Mouse (Mus musculus) limb, embryonic 11.5 days (tissue): ENCODE measurements at regions not wholly inside any gene's neighbourhood (a gene's known extent, or its start where the extent isn't known, plus 50 kb on each side); places are given as distances from the start of the nearest gene placed in this dataset.

Source experiments
- ATAC-seq: fragments of 200-750 bp; cut with Nextera tagmentation; 2 replicates; pipeline ENCODE4 v1.8.0; 2017; ENCODE audit warnings: low read depth; ENCODE audit not compliant: insufficient number of reproducible peaks, low FRiP score, low TSS enrichment
- DNase-seq: peaks from one replicate; pipeline ENCODE4 v3.0.0-alpha.2; 2015; ENCODE audit warnings: low spot score
- H3K27ac ChIP-seq: fragments of 300-500 bp; sonication (generic); replicated peaks from 2 replicates; pipeline ENCODE4 v1.5.1; 2014; ENCODE audit warnings: low read depth, mild to moderate bottlenecking, low read length
- H3K27me3 ChIP-seq: fragments of 300-500 bp; sonication (generic); 2 replicates; pipeline ENCODE4 v1.6.1; 2014; ENCODE audit warnings: mild to moderate bottlenecking, low read length, mixed read lengths; ENCODE audit not compliant: control insufficient read depth, insufficient read depth
- H3K36me3 ChIP-seq: fragments of 300-500 bp; sonication (generic); 2 replicates; pipeline ENCODE4 v1.6.1; 2014; ENCODE audit warnings: mild to moderate bottlenecking, low read length, moderate library complexity, mixed read lengths; ENCODE audit not compliant: control insufficient read depth, insufficient read depth
- H3K4me1 ChIP-seq: fragments of 300-500 bp; sonication (generic); 2 replicates; pipeline ENCODE4 v1.6.1; 2014; ENCODE audit warnings: low read length, mixed read lengths; ENCODE audit not compliant: control insufficient read depth, insufficient read depth
- H3K4me2 ChIP-seq: fragments of 300-500 bp; sonication (generic); 2 replicates; pipeline ENCODE4 v1.6.1; 2014; ENCODE audit warnings: low read depth, mild to moderate bottlenecking, moderate library complexity; ENCODE audit not compliant: severe bottlenecking
- H3K4me3 ChIP-seq: fragments of 300-500 bp; sonication (generic); 2 replicates; pipeline ENCODE4 v1.5.1; 2014; ENCODE audit warnings: low read depth, low read length
- H3K9ac ChIP-seq: fragments of 300-500 bp; sonication (generic); 2 replicates; pipeline ENCODE4 v1.6.1; 2014; ENCODE audit warnings: mild to moderate bottlenecking, low read length
- H3K9me3 ChIP-seq: fragments of 300-500 bp; sonication (generic); 2 replicates; pipeline ENCODE4 v1.6.1; 2016; ENCODE audit warnings: low read length; ENCODE audit not compliant: control insufficient read depth
- WGBS: fragments of 180-500 bp; shearing (Covaris S2); extraction: QIAGEN DNeasy Blood & Tissue Kit; methylation state at CpG from one replicate; pipeline ENCODE4 v1.1.7; 2014; 5-methylcytosine and 5-hydroxymethylcytosine counted together

DNA sequence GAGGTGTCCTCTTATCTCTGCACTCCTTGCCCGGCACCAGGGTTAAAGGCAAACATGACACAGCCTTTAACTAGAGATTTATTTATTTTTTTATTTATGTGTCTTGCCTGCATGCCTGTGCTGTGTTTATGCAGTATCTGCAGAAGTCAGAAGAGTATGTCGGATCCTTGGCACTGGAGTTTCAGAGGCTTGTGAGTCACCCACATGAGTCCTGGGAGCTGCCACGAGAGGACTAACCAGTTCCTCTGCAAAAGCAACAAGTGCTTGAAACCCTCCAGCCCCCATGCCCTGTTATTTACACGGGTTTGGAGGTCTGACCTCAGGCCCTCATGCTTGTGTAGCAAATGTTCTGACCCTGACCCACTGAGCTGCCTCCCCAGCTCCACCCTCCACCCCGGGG is 210.6 kb downstream of the Sec16b start:
- no peak overlapping the region for H3K4me3 ChIP-seq
- H3K27ac ChIP-seq = no peak overlapping the region
- H3K9ac ChIP-seq = no peak overlapping the region
- H3K27me3 ChIP-seq = no peaks in the 10 kb centered on the region
- ATAC-seq = no peak
- H3K4me1 ChIP-seq = no peaks in the 10 kb centered on the region
- 72% methylated on average over 5 of the region's 5 CpGs for WGBS
- H3K36me3 ChIP-seq = no peaks in the 10 kb centered on the region
- H3K4me2 ChIP-seq = no peak overlapping the region
- DNase-seq = no peak
- H3K9me3 ChIP-seq = no peaks in the 10 kb centered on the region

DNA sequence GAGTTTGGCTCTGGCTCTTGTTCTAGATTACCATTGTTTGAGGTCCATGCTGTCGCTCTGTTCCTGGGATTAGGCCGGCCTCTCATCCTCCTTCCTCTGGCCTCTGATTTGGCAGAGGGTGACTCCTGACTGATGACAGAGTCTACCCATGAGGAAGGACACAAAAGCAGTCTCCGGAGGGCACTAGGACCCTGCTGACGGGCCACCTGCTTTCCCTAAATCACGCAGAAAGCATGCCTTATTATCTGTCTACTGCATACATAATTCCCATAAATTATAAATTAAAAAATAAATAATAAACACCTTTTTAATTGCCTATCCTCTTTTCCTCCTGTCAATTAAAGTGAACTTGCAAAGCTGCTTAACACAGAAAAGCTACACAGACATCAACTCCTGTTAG is 215.4 kb downstream of the Sec16b start:
- Histone ChIP-seq H3K4me2 (no peak overlapping the region), H3K9ac (no peak overlapping the region), H3K9me3 (no peaks in the 10 kb centered on the region), H3K4me3 (no peak overlapping the region), H3K36me3 (no peaks in the 10 kb centered on the region), H3K27me3 (peaks cover 7% of the 10 kb centered on the region), H3K27ac (no peak overlapping the region), H3K4me1 (no peaks in the 10 kb centered on the region; the same call in 1 of the 2 replicates)
- 89% methylated on average over 5 of the region's 5 CpGs for WGBS
- ATAC-seq (no peak), DNase-seq (no peak)

DNA sequence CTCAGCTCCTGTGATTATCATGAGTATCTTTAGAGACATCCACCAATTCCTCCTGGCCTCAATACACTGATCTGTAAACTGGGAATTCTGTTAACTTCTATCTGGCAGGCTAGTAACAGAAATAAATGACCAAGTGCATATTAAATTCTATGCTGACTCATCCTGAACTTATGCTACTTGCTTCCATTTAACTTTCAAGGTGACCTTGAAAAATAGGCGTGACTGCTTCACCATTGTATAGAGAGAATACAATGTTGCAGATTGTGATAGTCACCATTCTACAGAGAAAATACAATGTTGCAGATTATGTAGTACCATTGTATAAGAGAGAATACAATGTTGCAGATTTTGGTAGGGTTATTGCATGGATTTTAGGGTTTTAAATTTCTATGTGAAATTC is 224.6 kb downstream of the Sec16b start:
- H3K4me1 ChIP-seq = no peaks in the 10 kb centered on the region
- no peak overlapping the region for H3K9ac ChIP-seq
- no peaks in the 10 kb centered on the region for H3K36me3 ChIP-seq
- H3K4me2 ChIP-seq = no peak overlapping the region
- no peak for DNase-seq
- no peaks in the 10 kb centered on the region for H3K27me3 ChIP-seq
- no peak overlapping the region for H3K4me3 ChIP-seq
- 89% methylated on average over 1 of the region's 1 CpGs for WGBS
- H3K9me3 ChIP-seq = no peaks in the 10 kb centered on the region
- no peak overlapping the region for H3K27ac ChIP-seq
- ATAC-seq = no peak

DNA sequence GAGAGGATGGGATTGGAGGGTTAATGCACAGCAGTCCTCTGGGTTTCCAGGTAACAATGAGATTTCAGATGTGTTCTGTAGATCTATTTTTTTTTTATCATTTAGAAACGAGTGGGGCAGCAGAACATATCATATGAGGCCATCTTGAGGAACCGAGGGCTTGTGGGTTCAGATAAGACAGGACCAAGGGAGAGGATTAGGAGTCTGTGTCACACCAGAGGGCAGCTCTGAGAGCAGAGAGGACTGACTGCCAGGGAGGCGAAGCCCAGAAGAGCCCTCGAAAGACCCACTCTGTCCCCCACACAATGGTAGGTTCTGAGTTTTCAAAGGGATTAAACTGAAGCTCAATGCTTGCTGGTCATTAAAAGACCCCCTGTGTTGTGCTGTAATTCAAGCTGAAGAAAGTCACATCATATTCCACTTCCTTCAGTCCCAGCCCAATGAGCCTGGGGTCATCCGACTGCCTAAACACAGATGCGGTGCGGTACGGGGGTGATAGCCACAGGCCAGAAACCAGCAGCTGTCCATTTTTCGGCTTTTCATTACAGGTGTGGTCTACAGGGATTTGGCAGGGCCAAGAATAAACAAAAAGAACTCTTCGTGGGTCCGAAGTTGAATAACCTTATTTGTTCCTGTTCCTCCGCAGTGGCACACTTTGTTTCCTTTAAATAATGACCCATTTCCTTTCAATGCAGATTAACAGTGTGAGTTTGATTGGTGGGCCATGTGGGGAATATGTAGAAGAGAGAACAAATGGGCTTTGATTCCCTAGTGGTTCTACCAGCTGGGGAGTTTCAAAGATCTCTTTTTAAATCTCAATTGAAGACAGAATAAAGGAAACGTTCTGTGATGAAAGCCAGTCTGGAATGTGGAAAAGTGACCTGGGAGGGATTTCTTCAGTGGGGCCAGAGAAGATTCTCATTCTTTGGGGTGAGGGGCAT is 234.5 kb downstream of the Sec16b start:
- H3K4me1 ChIP-seq = no peaks in the 10 kb centered on the region
- no peak overlapping the region for H3K9ac ChIP-seq
- H3K36me3 ChIP-seq = no peaks in the 10 kb centered on the region
- WGBS = 67% methylated on average over 13 of the region's 13 CpGs
- H3K27me3 ChIP-seq = no peaks in the 10 kb centered on the region
- H3K9me3 ChIP-seq = no peaks in the 10 kb centered on the region
- no peak for ATAC-seq
- no peak overlapping the region for H3K4me3 ChIP-seq
- H3K27ac ChIP-seq = no peak overlapping the region
- no peak for DNase-seq
- H3K4me2 ChIP-seq = no peak overlapping the region

DNA sequence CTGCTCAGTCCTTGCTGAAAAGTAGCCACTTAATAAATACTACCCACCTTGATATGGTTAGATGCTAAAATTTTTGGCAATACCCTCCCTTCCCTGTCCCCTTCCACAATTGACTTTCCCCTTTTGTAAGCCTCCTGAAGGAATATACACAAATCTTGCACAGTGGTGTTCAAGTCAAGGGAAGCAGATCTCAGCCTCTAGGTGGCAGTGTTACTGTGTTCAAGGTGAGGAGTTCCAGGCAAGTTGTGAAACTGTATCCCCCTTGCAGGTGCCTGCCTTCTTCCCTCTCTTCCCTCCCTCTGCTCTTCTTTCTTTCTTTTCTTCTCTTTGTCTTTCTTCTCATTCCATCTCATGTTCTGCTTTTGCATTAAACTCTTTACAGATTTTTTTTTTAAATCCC is 239.1 kb downstream of the Sec16b start:
- no peak overlapping the region for H3K4me3 ChIP-seq
- no peak overlapping the region for H3K9ac ChIP-seq
- H3K4me2 ChIP-seq = no peak overlapping the region
- peak; percentile 78 for DNase-seq
- H3K36me3 ChIP-seq = no peaks in the 10 kb centered on the region
- H3K9me3 ChIP-seq = no peaks in the 10 kb centered on the region
- no peak for ATAC-seq
- no peaks in the 10 kb centered on the region for H3K4me1 ChIP-seq
- no peaks in the 10 kb centered on the region for H3K27me3 ChIP-seq
- no peak overlapping the region for H3K27ac ChIP-seq

DNA sequence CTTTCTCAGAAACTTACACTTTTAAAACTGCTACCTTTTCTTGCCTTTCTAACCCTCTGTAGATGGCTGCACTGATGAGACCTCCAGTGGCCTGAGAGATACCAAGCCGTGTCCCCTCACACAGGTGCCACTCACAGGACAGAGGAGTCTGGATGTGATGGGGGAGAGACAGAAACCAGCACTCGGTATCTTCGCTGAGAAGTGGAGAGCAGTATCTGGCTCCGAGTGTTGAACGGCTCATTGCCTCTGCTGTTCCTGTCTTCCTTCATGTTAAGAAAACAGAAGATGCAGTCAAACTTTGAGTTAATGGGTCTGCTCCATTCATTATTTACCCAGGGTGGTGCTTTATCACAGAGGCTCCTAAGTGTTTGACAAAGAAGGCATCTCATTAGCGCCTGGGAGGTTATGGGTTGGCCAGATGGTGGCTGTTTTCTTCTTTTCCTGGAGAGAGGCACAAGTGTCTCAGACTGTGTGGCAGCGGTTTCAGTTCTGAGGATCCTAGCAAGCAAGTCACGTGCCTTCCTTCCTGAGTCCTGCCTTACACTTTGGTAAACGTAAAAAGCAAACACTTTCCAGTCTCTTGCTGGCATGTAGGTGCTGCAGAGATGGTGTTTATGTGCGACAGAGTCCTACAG is 248.6 kb downstream of the Sec16b start:
- Histone ChIP-seq H3K9me3 (no peaks in the 10 kb centered on the region), H3K4me2 (no peak overlapping the region), H3K27ac (no peak overlapping the region), H3K4me1 (no peaks in the 10 kb centered on the region), H3K9ac (no peak overlapping the region), H3K36me3 (no peaks in the 10 kb centered on the region), H3K27me3 (no peaks in the 10 kb centered on the region), H3K4me3 (no peak overlapping the region)
- WGBS = 41% methylated on average over 10 of the region's 10 CpGs
- DNase-seq (no peak), ATAC-seq (no peak)

DNA sequence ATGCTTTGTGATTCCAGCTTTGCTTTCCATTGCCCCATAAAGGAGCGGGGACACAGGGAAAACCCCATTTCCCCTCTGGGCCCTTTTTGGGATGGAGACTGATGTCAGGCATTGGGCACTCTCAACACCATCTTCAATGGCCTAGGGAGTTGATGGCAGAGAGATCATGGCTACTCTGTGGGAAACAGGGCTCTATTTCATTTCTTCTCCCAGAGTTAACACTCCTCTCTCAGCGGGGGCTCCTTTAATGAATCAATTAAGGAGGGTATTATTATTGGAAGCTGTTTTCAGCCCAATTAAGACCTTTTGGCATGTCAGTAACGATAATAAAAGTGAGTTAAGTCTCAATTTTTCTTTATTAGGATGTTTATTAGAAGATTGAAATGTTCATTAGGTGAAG is 250.4 kb downstream of the Sec16b start:
- no peak overlapping the region for H3K9ac ChIP-seq
- H3K36me3 ChIP-seq = no peaks in the 10 kb centered on the region
- no peak for ATAC-seq
- WGBS = 52% methylated on average over 3 of the region's 3 CpGs
- no peak overlapping the region for H3K27ac ChIP-seq
- H3K4me2 ChIP-seq = no peak overlapping the region
- no peaks in the 10 kb centered on the region for H3K9me3 ChIP-seq
- no peak overlapping the region for H3K4me3 ChIP-seq
- no peaks in the 10 kb centered on the region for H3K27me3 ChIP-seq
- DNase-seq = no peak
- H3K4me1 ChIP-seq = no peaks in the 10 kb centered on the region

DNA sequence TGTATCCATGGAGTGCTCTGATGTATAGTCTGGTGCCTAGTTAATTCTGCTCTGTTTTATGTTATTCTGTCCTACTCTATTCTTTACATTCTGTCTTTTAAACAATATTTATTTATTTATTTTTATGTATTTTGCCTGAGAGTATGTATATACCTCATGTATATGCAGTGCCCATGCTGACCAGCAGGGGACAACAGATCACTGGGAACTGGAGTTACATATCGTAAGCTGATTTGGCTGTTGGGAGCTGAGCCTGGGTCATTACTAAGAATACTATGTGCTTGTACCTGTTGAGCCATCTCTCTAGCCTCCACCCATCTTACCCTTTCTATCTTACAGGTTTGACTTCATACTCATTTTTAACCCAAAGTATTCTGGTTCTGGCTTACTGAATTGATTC is 251.8 kb downstream of the Sec16b start:
- no peak overlapping the region for H3K4me2 ChIP-seq
- no peaks in the 10 kb centered on the region for H3K36me3 ChIP-seq
- H3K4me3 ChIP-seq = no peak overlapping the region
- DNase-seq (no peak), ATAC-seq (no peak)
- H3K27ac ChIP-seq = no peak overlapping the region
- H3K27me3 ChIP-seq = no peaks in the 10 kb centered on the region
- no peak overlapping the region for H3K9ac ChIP-seq
- no peaks in the 10 kb centered on the region for H3K9me3 ChIP-seq
- H3K4me1 ChIP-seq = no peaks in the 10 kb centered on the region
- 87% methylated on average over 1 of the region's 1 CpGs for WGBS
